Mouse (Mus musculus) forebrain, embryonic 11.5 days (tissue): ENCODE results near the gene Baat. TPM values are rescaled to one million over a fixed set of nuclear protein-coding genes. Genes with fewer than 3 reads are reported as not detected.

ENCODE experiments used
- ATAC-seq: fragments of 200-750 bp; cut with Nextera tagmentation; replicated peaks from 2 replicates; pipeline ENCODE4 v1.8.0; 2017; ENCODE audit warnings: moderate TSS enrichment; ENCODE audit not compliant: low FRiP score
- DNase-seq: peaks from one replicate; pipeline ENCODE4 v3.0.0-alpha.2; 2017; ENCODE audit warnings: low spot score
- H3K27ac ChIP-seq: fragments of 300-500 bp; sonication (generic); 2 replicates; pipeline ENCODE4 v1.5.1; 2014; ENCODE audit warnings: low read depth, low read length
- H3K27me3 ChIP-seq: fragments of 300-500 bp; sonication (generic); 2 replicates; pipeline ENCODE4 v1.6.1; 2014; ENCODE audit warnings: mild to moderate bottlenecking, low read length, mixed read lengths; ENCODE audit not compliant: control insufficient read depth, insufficient read depth
- H3K36me3 ChIP-seq: fragments of 300-500 bp; sonication (generic); 2 replicates; pipeline ENCODE4 v1.6.1; 2014; ENCODE audit warnings: mild to moderate bottlenecking, low read length, moderate library complexity, mixed read lengths; ENCODE audit not compliant: control insufficient read depth, insufficient read depth
- H3K4me1 ChIP-seq: fragments of 300-500 bp; sonication (generic); replicated peaks from 2 replicates; pipeline ENCODE4 v1.6.1; 2014; ENCODE audit warnings: low read length, mixed read lengths; ENCODE audit not compliant: control insufficient read depth, insufficient read depth
- H3K4me2 ChIP-seq: fragments of 300-500 bp; sonication (generic); 2 replicates; pipeline ENCODE4 v1.6.1; 2014; ENCODE audit warnings: low read depth, mild to moderate bottlenecking, low read length, moderate library complexity, mixed read lengths; ENCODE audit not compliant: severe bottlenecking
- H3K4me3 ChIP-seq: fragments of 300-500 bp; sonication (generic); 2 replicates; pipeline ENCODE4 v1.5.1; 2014; ENCODE audit warnings: low read depth, low read length
- H3K9ac ChIP-seq: fragments of 300-500 bp; sonication (generic); 2 replicates; pipeline ENCODE4 v1.6.1; 2014; ENCODE audit warnings: low read length
- H3K9me3 ChIP-seq: fragments of 300-500 bp; sonication (generic); 2 replicates; pipeline ENCODE4 v1.6.1; 2016; ENCODE audit warnings: low read length, mixed read lengths; ENCODE audit not compliant: control insufficient read depth
- WGBS: fragments of 180-500 bp; shearing (Covaris S2); extraction: QIAGEN DNeasy Blood & Tissue Kit; methylation state at CpG from one replicate; pipeline ENCODE4 v1.1.7; 2014; 5-methylcytosine and 5-hydroxymethylcytosine counted together
- polyA plus RNA-seq: library from polyadenylated mRNA; unstranded; fragments of >200 nt; fragmentation: Nextera tagmentation; extraction: Ambion mirVana; gene quantifications from 2 replicates; pipeline ENCODE4 v1.2.1, GENCODE M21; 2014

Baat gene
- polyA plus RNA-seq, 1 experiment from 2014 or later: 0.35 TPM

GRCm38 (mm10) chr4:49478118-49478877 is 28.1 kb downstream of the Baat start:
- Histone ChIP-seq H3K4me2 (peak overlapping the region; percentile 39; the same call in 1 of the 2 replicates), H3K27me3 (no peaks in the 10 kb centered on the region), H3K9ac (peak overlapping the region; percentile 20; the same call in 1 of the 2 replicates), H3K4me1 (no peaks in the 10 kb centered on the region; the same call in 1 of the 2 replicates), H3K4me3 (no peak overlapping the region), H3K27ac (no peak overlapping the region), H3K36me3 (no peaks in the 10 kb centered on the region), H3K9me3 (no peaks in the 10 kb centered on the region)
- DNase-seq (peak; percentile 60), ATAC-seq (peak; percentile 84)
- 21% methylated on average over 19 of the region's 19 CpGs for WGBS

- Histone ChIP-seq H3K4me1 (no peaks in the 10 kb centered on the region; the same call in 1 of the 2 replicates), H3K9me3 (no peaks in the 10 kb centered on the region), H3K36me3 (no peaks in the 10 kb centered on the region), H3K4me3 (no peak overlapping the region), H3K27ac (no peak overlapping the region), H3K4me2 (no peak overlapping the region), H3K9ac (no peak overlapping the region), H3K27me3 (no peaks in the 10 kb centered on the region)
- no peak for ATAC-seq
- DNase-seq: no peak
These were observed 31.8 kb downstream of the Baat start for GRCm38 (mm10) chr4:49474583-49474982.

GRCm38 (mm10) chr4:49473435-49474100 is 32.8 kb downstream of the Baat start, which contains the start of gene Acnat1:
Acnat1 (minus strand) TSS chr4:49473912.
- WGBS: 33% methylated on average over 3 of the region's 3 CpGs
- H3K4me1 ChIP-seq: no peaks in the 10 kb centered on the region; the same call in 1 of the 2 replicates

GRCm38 (mm10) chr4:49469435-49470151 is 36.8 kb downstream of the Baat start:
- 93% methylated on average over 3 of the region's 3 CpGs for WGBS
- ATAC-seq (no peak), DNase-seq (no peak)
- Histone ChIP-seq H3K36me3 (no peaks in the 10 kb centered on the region), H3K4me2 (no peak overlapping the region), H3K9me3 (no peaks in the 10 kb centered on the region), H3K9ac (no peak overlapping the region), H3K4me3 (no peak overlapping the region), H3K27ac (no peak overlapping the region), H3K4me1 (no peaks in the 10 kb centered on the region), H3K27me3 (no peaks in the 10 kb centered on the region)

More at GRCm38 (mm10) chr4:49473435-49474100, 32.8 kb downstream of the Baat start, which contains the start of gene Acnat1:
- no peaks in the 10 kb centered on the region for H3K36me3 ChIP-seq
- no peak for ATAC-seq
- no peak within 1 kb of the TSS for H3K4me2 ChIP-seq
- H3K4me3 ChIP-seq: no peak within 1 kb of the TSS
- H3K9ac ChIP-seq: no peak within 1 kb of the TSS
- no peaks in the 10 kb centered on the region for H3K27me3 ChIP-seq
- H3K27ac ChIP-seq: no peak within 1 kb of the TSS
- H3K9me3 ChIP-seq: no peaks in the 10 kb centered on the region
- no peak for DNase-seq

GRCm38 (mm10) chr4:49467360-49467759 is 39.0 kb downstream of the Baat start:
- no peak for DNase-seq
- ATAC-seq: no peak
- no peak overlapping the region for H3K27ac ChIP-seq
- no peaks in the 10 kb centered on the region for H3K27me3 ChIP-seq
- no peak overlapping the region for H3K4me2 ChIP-seq
- no peak overlapping the region for H3K9ac ChIP-seq
- H3K9me3 ChIP-seq: no peaks in the 10 kb centered on the region
- no peak overlapping the region for H3K4me3 ChIP-seq
- H3K4me1 ChIP-seq: no peaks in the 10 kb centered on the region
- no peaks in the 10 kb centered on the region for H3K36me3 ChIP-seq
- 93% methylated on average over 6 of the region's 6 CpGs for WGBS

GRCm38 (mm10) chr4:49456171-49456570 is 50.2 kb downstream of the Baat start:
- ATAC-seq: no peak
- Histone ChIP-seq H3K4me2 (no peak overlapping the region), H3K27me3 (no peaks in the 10 kb centered on the region), H3K36me3 (no peaks in the 10 kb centered on the region), H3K9ac (no peak overlapping the region), H3K9me3 (no peaks in the 10 kb centered on the region), H3K4me1 (no peaks in the 10 kb centered on the region), H3K4me3 (no peak overlapping the region), H3K27ac (no peak overlapping the region)
- DNase-seq: no peak
- WGBS: 67% methylated on average over 2 of the region's 2 CpGs

- H3K27me3 ChIP-seq: no peaks in the 10 kb centered on the region
- H3K36me3 ChIP-seq: no peaks in the 10 kb centered on the region
- 79% methylated on average over 1 of the region's 1 CpGs for WGBS
- ATAC-seq (no peak), DNase-seq (no peak)
- no peak overlapping the region for H3K27ac ChIP-seq
- no peaks in the 10 kb centered on the region for H3K4me1 ChIP-seq
- no peak overlapping the region for H3K4me2 ChIP-seq
- H3K4me3 ChIP-seq: no peak overlapping the region
- H3K9me3 ChIP-seq: no peaks in the 10 kb centered on the region
- H3K9ac ChIP-seq: no peak overlapping the region
These were observed 54.4 kb downstream of the Baat start for GRCm38 (mm10) chr4:49451848-49452551.
